Mouse (Mus musculus) erythroid progenitor cell, adult 5-6 weeks (primary cell): ENCODE results near the gene Cdk4. TPM values are rescaled to one million over a fixed set of nuclear protein-coding genes. Genes with fewer than 3 reads are reported as not detected.
"Not testable (repeated sequence)": the region's sequence is repeated elsewhere in the genome, so short reads cannot be mapped to it uniquely, and the experiment has no call there.

Experiments
- ATAC-seq: replicated peaks from 2 replicates; pipeline ENCODE4 v1.8.0; 2016; ENCODE audit warnings: moderate number of reproducible peaks, mild to moderate bottlenecking, moderate TSS enrichment, inconsistent platforms; ENCODE audit not compliant: poor library complexity, low FRiP score, severe bottlenecking
- total RNA-seq, 2 experiments: library from RNA; stranded (forward) in 1 of 2; stranded (reverse) in 1 of 2; fragments of 150-400 nt in 1 of 2; fragments of 186-747, 209-891 nt in 1 of 2; gene quantifications; 2 replicates each; pipeline versions ENCODE4 v1.2.3 to v1.2.4; 2015 to 2017; ENCODE audit warnings: low replicate concordance in 2 of 2

The Cdk4 gene
- total RNA-seq, 2 experiments from 2014 or later: 84.3 to 99.2 TPM

GRCm38 (mm10) chr10:127072270-127072669, 8.9 kb downstream of the Cdk4 start:
- ATAC-seq: not testable (repeated sequence)

GRCm38 (mm10) chr10:127072969-127073368, 9.6 kb downstream of the Cdk4 start:
- not testable (repeated sequence) for ATAC-seq

GRCm38 (mm10) chr10:127073981-127074380, 10.6 kb downstream of the Cdk4 start:
- ATAC-seq: no peak

GRCm38 (mm10) chr10:127075080-127075479, 11.7 kb downstream of the Cdk4 start, which contains the start of gene Agap2:
Gene Agap2 (plus strand): TSS chr10:127075284.
- ATAC-seq: no peak

GRCm38 (mm10) chr10:127075651-127076050, 12.3 kb downstream of the Cdk4 start:
- no peak for ATAC-seq

GRCm38 (mm10) chr10:127076082-127076481, 12.7 kb downstream of the Cdk4 start:
- ATAC-seq: no peak

- ATAC-seq: no peak
These were observed 14.2 kb downstream of the Cdk4 start for GRCm38 (mm10) chr10:127077515-127077914.

GRCm38 (mm10) chr10:127078001-127078676, 14.8 kb downstream of the Cdk4 start:
- no peak for ATAC-seq

GRCm38 (mm10) chr10:127078677-127079575, 15.6 kb downstream of the Cdk4 start:
- no peak for ATAC-seq

- ATAC-seq: no peak
These were observed 16.5 kb downstream of the Cdk4 start for GRCm38 (mm10) chr10:127079665-127080391.

GRCm38 (mm10) chr10:127080901-127081780, 17.8 kb downstream of the Cdk4 start:
- no peak for ATAC-seq

- no peak for ATAC-seq
These were observed 18.8 kb downstream of the Cdk4 start for GRCm38 (mm10) chr10:127081996-127082620.

GRCm38 (mm10) chr10:127083292-127083914, 20.1 kb downstream of the Cdk4 start:
- ATAC-seq: no peak

- no peak for ATAC-seq
These were observed 20.6 kb downstream of the Cdk4 start for GRCm38 (mm10) chr10:127083915-127084306.

GRCm38 (mm10) chr10:127085052-127085451, 21.7 kb downstream of the Cdk4 start:
- no peak for ATAC-seq

GRCm38 (mm10) chr10:127085633-127086032, 22.3 kb downstream of the Cdk4 start:
- ATAC-seq: no peak

- ATAC-seq: no peak
These were observed 27.5 kb downstream of the Cdk4 start for GRCm38 (mm10) chr10:127090560-127091411.
